Mouse (Mus musculus): ENCODE data around the gene Gm20388. TPM values are rescaled to one million over a fixed set of nuclear protein-coding genes. Genes with fewer than 3 reads are reported as not detected.
"Not testable (repeated sequence)": the region's sequence is repeated elsewhere in the genome, so short reads cannot be mapped to it uniquely, and the experiment has no call there.

Gene Gm20388
- polyA plus RNA-seq, 1 experiment: 18.7 TPM

DNA sequence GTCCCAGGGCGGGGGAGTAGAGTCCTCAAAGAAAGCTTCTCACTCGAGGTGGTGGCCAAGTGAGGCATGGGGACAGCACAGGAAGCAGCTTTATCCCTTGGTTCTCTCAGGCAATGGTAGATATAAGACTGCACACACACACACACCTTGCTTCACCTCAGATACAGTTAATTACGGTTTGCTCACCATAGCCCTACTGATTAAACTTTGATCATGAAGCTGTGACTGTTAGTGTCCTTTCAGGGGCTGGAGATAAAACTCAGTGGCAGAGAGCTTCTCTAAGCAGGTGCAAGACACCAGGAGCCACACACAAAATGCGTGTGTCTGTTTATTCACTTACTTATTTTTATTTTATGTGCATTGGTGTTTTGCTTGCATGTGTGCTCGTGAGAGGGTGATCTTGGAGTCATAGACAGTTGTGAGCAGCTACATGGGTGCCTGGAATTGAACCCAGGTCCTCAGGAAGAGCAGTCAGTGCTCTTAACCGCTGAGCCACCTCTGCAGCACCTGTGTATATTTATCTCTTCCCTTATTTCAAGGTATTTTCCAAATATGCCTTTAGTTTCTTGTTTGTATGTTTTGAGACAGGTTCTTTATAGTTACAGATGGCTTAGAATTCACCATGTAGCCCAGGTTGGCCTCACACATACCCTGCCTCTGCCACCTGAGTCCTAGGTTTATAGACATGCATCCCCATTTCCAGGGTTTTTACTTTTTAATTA is 3897.4 kb downstream of the Gm20388 start:
- DNase-seq: no peak
- no peak for TF ChIP-seq CTCF (IDR thresholded peaks at IDR 0.05; ENCODE audit: borderline replicate concordance, insufficient read depth, low read depth, low read length)
- no peak for TF ChIP-seq POLR2A (IDR thresholded peaks at IDR 0.05; ENCODE audit: borderline replicate concordance, insufficient read depth, low read length)

DNA sequence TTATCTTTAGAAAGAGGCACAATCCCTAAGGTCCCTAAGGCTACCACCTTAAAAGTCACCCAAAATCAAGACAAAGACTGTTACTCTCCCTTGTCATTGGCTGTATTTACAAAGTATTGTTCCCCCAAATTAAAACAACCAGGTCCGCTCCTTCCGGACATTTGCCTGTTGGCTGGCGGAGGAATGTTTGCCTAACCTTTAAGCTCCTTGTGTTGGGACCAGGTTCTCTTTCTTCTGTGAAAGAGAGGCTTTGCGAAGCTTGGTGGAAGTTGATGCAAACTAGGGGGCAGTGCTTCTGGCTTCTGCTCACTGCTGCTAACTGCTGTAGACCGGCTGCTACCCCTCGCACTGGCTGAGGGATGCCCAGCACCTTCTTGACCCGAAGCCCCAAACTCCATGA is 3898.0 kb downstream of the Gm20388 start:
- TF ChIP-seq CTCF (IDR thresholded peaks at IDR 0.05; ENCODE audit: borderline replicate concordance, insufficient read depth, low read depth, low read length) (no peak), POLR2A (IDR thresholded peaks at IDR 0.05; ENCODE audit: borderline replicate concordance, insufficient read depth, low read length) (no peak)
- H3K27ac ChIP-seq (ENCODE audit: insufficient read depth, low read length): no peak overlapping the region
- WGBS: 66% methylated on average over 7 of the region's 7 CpGs

More for the DNA sequence above, 3897.4 kb downstream of the Gm20388 start:
- Histone ChIP-seq H3K27me3 (ENCODE audit: control insufficient read depth, insufficient read depth, low read length) (no peaks in the 10 kb centered on the region), H3K27ac (ENCODE audit: insufficient read depth, low read length) (peak overlapping the region; percentile 16; the same call in 1 of the 2 replicates), H3K4me1 (ENCODE audit: control insufficient read depth, insufficient read depth, low read length) (peaks cover 32% of the 10 kb centered on the region), H3K4me3 (replicated peaks; ENCODE audit: insufficient read depth, low read depth, low read length) (peak overlapping the region; percentile 52)
- WGBS: 39% methylated on average over 6 of the region's 6 CpGs

DNA sequence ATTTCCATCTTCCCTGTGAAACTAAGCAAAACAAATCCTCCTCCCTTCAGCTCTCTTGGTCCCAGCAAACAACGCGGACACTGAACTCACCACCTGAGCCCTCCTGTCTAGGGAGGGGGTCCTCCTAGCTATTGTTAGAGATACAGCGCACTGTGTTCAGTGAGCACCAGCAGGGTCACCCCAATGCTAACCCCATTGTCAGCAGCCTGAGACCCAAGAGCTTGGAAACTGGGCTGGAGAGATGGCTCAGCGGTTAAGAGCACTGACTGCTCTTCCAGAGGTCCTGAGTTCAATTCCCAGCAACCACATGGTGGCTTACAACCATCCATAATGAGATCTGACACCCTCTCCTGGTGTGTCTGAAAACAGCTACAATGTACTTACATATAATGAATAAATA is 3898.7 kb downstream of the Gm20388 start:
- not testable (repeated sequence) for DNase-seq; H3K27me3 ChIP-seq (ENCODE audit: control insufficient read depth, insufficient read depth, low read length); H3K4me3 ChIP-seq (replicated peaks; ENCODE audit: insufficient read depth, low read depth, low read length); H3K27ac ChIP-seq (ENCODE audit: insufficient read depth, low read length)
- peaks cover 40% of the 10 kb centered on the region for H3K4me1 ChIP-seq (ENCODE audit: control insufficient read depth, insufficient read depth, low read length)
- WGBS: 82% methylated on average over 4 of the region's 4 CpGs

More for the DNA sequence above, 3898.0 kb downstream of the Gm20388 start:
- Histone ChIP-seq H3K4me1 (ENCODE audit: control insufficient read depth, insufficient read depth, low read length) (peaks cover 33% of the 10 kb centered on the region), H3K27me3 (ENCODE audit: control insufficient read depth, insufficient read depth, low read length) (no peaks in the 10 kb centered on the region), H3K4me3 (replicated peaks; ENCODE audit: insufficient read depth, low read depth, low read length) (no peak overlapping the region)
- DNase-seq: no peak

DNA sequence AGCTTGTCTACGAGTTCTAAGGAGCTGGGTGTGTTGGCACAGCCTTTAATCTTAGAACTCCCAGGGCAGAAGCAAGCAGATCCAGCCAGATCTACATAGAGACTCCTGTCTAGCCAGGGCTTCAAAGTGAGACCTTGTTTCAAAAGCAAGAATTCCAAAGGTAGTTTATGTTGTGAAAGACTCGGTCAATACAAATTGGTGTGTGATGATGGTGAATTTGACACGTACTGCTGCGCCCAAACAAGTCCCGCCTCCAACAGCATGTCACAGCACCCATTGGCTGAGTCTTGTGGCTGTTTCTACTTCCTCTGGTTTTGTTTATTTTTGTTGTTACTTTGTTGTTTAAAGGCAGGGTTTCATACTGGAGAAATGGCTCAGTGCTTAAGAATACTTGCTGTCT is 3901.6 kb downstream of the Gm20388 start:
- TF ChIP-seq POLR2A (IDR thresholded peaks at IDR 0.05; ENCODE audit: borderline replicate concordance, insufficient read depth, low read length) (no peak), CTCF (IDR thresholded peaks at IDR 0.05; ENCODE audit: borderline replicate concordance, insufficient read depth, low read depth, low read length) (no peak)
- no peaks in the 10 kb centered on the region for H3K27me3 ChIP-seq (ENCODE audit: control insufficient read depth, insufficient read depth, low read length)
- peak overlapping the region; percentile 38; the same call in 1 of the 2 replicates for H3K27ac ChIP-seq (ENCODE audit: insufficient read depth, low read length)
- no peak overlapping the region for H3K4me3 ChIP-seq (replicated peaks; ENCODE audit: insufficient read depth, low read depth, low read length)
- no peak for DNase-seq
- peaks cover 63% of the 10 kb centered on the region for H3K4me1 ChIP-seq (ENCODE audit: control insufficient read depth, insufficient read depth, low read length)
- WGBS: 78% methylated on average over 5 of the region's 5 CpGs

DNA sequence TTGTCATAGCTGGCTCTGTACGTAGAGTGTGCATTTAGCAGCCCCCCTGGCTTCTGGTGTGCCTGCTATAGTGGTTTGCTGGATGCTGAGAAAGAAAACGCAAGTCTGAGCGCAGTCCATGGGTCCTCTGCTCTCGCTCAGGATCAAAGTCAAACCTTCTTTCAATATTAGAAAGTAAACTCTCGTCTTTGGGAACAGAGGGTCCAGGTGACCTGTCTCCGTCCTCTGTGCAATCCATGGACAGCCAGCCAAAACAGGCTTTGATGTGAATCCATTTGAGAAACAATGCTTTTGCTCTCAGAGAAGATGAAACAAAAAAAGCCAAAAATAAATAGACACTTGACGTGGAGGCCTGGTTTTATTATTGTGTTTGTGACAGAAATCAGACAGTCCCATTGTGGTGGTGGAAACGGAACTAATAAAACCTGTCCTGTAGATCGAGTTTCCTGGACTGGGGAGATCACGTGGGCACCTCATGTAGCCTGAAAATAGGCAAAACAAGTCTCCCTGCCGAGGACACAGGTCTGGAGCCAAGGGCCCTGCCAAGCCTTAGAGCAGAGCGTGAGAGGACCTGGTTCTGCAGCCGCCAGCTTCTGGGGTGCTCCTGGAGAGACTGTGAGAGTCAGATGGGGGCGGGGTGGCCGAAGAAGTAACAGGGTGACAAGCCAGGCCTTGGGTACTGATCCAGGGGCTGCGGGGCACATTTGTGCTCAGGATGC is 3902.7 kb downstream of the Gm20388 start:
- peak; percentile 89 to 94 for DNase-seq
- Histone ChIP-seq H3K27me3 (ENCODE audit: control insufficient read depth, insufficient read depth, low read length) (no peaks in the 10 kb centered on the region), H3K4me1 (ENCODE audit: control insufficient read depth, insufficient read depth, low read length) (peaks cover 63% of the 10 kb centered on the region), H3K4me3 (replicated peaks; ENCODE audit: insufficient read depth, low read depth, low read length) (peak overlapping the region; percentile 7), H3K27ac (ENCODE audit: insufficient read depth, low read length) (peak overlapping the region; percentile 83)
- WGBS: 17% methylated on average over 16 of the region's 16 CpGs
- TF ChIP-seq CTCF (IDR thresholded peaks at IDR 0.05; ENCODE audit: borderline replicate concordance, insufficient read depth, low read depth, low read length) (no peak), POLR2A (IDR thresholded peaks at IDR 0.05; ENCODE audit: borderline replicate concordance, insufficient read depth, low read length) (no peak)

DNA sequence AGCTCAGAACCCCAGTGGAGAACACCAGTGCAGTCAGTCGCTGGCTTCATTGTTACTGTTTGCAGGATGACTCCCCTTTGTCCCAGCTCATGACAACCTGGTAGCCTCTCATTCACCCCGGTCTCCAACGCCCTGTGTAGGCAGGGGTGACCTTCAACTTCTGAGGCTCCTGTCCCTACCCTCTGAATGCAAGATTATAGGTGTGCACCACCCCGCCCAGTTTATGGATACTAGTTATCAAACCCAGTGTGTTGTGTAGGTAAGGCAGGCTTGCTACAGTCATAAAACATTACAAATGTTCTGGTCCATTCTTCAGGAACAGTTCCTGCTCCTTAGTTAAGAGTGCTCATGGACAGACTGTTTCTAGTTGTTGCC is 3903.2 kb downstream of the Gm20388 start:
- TF ChIP-seq CTCF (IDR thresholded peaks at IDR 0.05; ENCODE audit: borderline replicate concordance, insufficient read depth, low read depth, low read length): no peak
- H3K27ac ChIP-seq (ENCODE audit: insufficient read depth, low read length): peak overlapping the region; percentile 83
- 26% methylated on average over 4 of the region's 4 CpGs for WGBS
- no peaks in the 10 kb centered on the region for H3K27me3 ChIP-seq (ENCODE audit: control insufficient read depth, insufficient read depth, low read length)
- no peak for DNase-seq
- H3K4me1 ChIP-seq (ENCODE audit: control insufficient read depth, insufficient read depth, low read length): peaks cover 60% of the 10 kb centered on the region
- H3K4me3 ChIP-seq (replicated peaks; ENCODE audit: insufficient read depth, low read depth, low read length): peak overlapping the region; percentile 7

DNA sequence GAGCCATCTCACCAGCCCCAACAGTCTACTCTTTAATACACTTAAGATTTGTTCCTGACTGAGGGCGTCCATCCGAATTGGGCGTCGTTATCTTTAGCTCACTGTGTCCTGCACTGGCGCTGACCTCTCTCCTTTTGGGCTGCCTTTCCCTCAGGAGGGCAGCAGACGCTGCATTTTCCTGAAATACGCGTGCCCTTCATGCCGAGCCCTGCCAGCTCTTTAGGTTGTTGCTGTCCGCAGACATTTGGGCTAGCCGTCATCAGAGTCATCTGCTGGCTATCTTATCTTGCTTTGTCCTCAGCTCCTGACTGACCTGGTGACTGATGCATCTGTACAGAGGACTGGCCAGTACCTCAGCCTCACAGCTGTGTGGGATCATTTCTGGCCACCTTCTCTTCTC is 3904.7 kb downstream of the Gm20388 start:
- no peaks in the 10 kb centered on the region for H3K27me3 ChIP-seq (ENCODE audit: control insufficient read depth, insufficient read depth, low read length)
- H3K4me3 ChIP-seq (replicated peaks; ENCODE audit: insufficient read depth, low read depth, low read length): no peak overlapping the region
- H3K27ac ChIP-seq (ENCODE audit: insufficient read depth, low read length): peak overlapping the region; percentile 22; the same call in 1 of the 2 replicates
- peak; percentile 50 to 53 for DNase-seq
- H3K4me1 ChIP-seq (ENCODE audit: control insufficient read depth, insufficient read depth, low read length): peaks cover 64% of the 10 kb centered on the region
- WGBS: 51% methylated on average over 11 of the region's 11 CpGs
- TF ChIP-seq CTCF (IDR thresholded peaks at IDR 0.05; ENCODE audit: borderline replicate concordance, insufficient read depth, low read depth, low read length) (no peak), POLR2A (IDR thresholded peaks at IDR 0.05; ENCODE audit: borderline replicate concordance, insufficient read depth, low read length) (no peak)

DNA sequence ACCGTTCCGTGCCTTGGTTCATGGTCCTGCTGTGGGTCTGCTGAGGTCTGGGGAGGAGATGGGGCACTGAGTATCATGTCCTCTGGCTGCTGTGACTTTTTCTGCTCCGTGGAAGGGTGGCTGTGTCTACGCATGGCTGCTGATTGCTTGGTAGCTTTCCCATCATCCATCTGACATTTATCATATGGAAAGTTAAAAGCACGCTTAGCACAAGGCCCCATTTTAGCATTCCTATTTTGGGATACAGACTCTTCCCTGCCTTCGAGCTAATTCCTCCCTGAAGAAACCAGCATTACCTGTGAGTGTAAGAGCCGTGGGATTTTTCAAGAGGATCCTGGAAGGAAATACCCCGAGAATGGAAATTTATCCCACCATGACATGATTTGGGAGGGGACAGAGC is 3906.3 kb downstream of the Gm20388 start:
- Histone ChIP-seq H3K4me1 (ENCODE audit: control insufficient read depth, insufficient read depth, low read length) (peaks cover 59% of the 10 kb centered on the region), H3K4me3 (replicated peaks; ENCODE audit: insufficient read depth, low read depth, low read length) (no peak overlapping the region), H3K27me3 (ENCODE audit: control insufficient read depth, insufficient read depth, low read length) (no peaks in the 10 kb centered on the region), H3K27ac (ENCODE audit: insufficient read depth, low read length) (no peak overlapping the region)
- WGBS: 34% methylated on average over 8 of the region's 8 CpGs
- no peak for TF ChIP-seq POLR2A (IDR thresholded peaks at IDR 0.05; ENCODE audit: borderline replicate concordance, insufficient read depth, low read length)
- TF ChIP-seq CTCF (IDR thresholded peaks at IDR 0.05; ENCODE audit: borderline replicate concordance, insufficient read depth, low read depth, low read length): no peak
- DNase-seq: no peak
